Mouse (Mus musculus) myocyte (in vitro differentiated cells): ENCODE measurements at regions not wholly inside any gene's neighbourhood (a gene's known extent, or its start where the extent isn't known, plus 50 kb on each side); places are given as distances from the start of the nearest gene placed in this dataset.

Experiments
- E2F4 ChIP-seq: IDR thresholded peaks from one replicate; pipeline ENCODE4 v1.6.1; 2011; ENCODE audit warnings: mild to moderate bottlenecking, control low read depth, moderate library complexity; ENCODE audit not compliant: insufficient read depth
- MAX ChIP-seq: IDR thresholded peaks from one replicate; pipeline ENCODE4 v1.6.1; 2011; ENCODE audit warnings: low read depth, mild to moderate bottlenecking, control low read depth
- MYOD1 ChIP-seq, 3 experiments: IDR thresholded peaks; one replicate each; pipeline ENCODE4 v1.6.1; 2011; ENCODE audit warnings: control low read depth in 2 of 3, low read depth in 2 of 3, mild to moderate bottlenecking in 2 of 3, moderate library complexity in 1 of 3; ENCODE audit not compliant: insufficient read length in 2 of 3, control insufficient read depth in 1 of 3
- POLR2A ChIP-seq: IDR thresholded peaks from one replicate; pipeline ENCODE4 v1.6.1; 2011; ENCODE audit warnings: low read depth, mild to moderate bottlenecking, control low read depth, moderate library complexity; ENCODE audit not compliant: insufficient read length
- POLR2AphosphoS2 ChIP-seq: IDR thresholded peaks from one replicate; pipeline ENCODE4 v1.6.1; 2011; ENCODE audit warnings: low read depth, control low read depth; ENCODE audit not compliant: insufficient read length
- REST ChIP-seq: IDR thresholded peaks from one replicate; pipeline ENCODE4 v1.6.1; 2011; ENCODE audit warnings: mild to moderate bottlenecking, control low read depth, moderate library complexity; ENCODE audit not compliant: insufficient read depth, insufficient read length
- TCF12 ChIP-seq: IDR thresholded peaks from one replicate; pipeline ENCODE4 v1.6.1; 2011; ENCODE audit warnings: mild to moderate bottlenecking, control low read depth; ENCODE audit not compliant: poor library complexity, insufficient read depth, severe bottlenecking
- USF1 ChIP-seq: IDR thresholded peaks from one replicate; pipeline ENCODE4 v1.6.1; 2011; ENCODE audit warnings: low read depth, mild to moderate bottlenecking, control low read depth, moderate library complexity

GRCm38 (mm10) chr11:24395478-24395877 lies 317.6 kb downstream of the Bcl11a start:
- TF ChIP-seq TCF12: no peak
- no peak for TF ChIP-seq POLR2A
- no peak for TF ChIP-seq MAX
- no peak for TF ChIP-seq POLR2AphosphoS2
- no peak for TF ChIP-seq REST
- TF ChIP-seq MYOD1 (IDR thresholded peaks at IDR 0.05; ENCODE audit: control insufficient read depth in 1 of 3, insufficient read length in 2 of 3, low read depth in 2 of 3): no peak
- no peak for TF ChIP-seq USF1
- no peak for TF ChIP-seq E2F4
